In genomic region chr11:69134622-69134968, GRCm38 (mm10) we compare ENCODE assay signal across 8 mouse cellular contexts. TPM values are rescaled to one million over a fixed set of nuclear protein-coding genes. Genes with fewer than 3 reads are reported as not detected.
DNase-seq lines count a peak whose midpoint lies in the region; ATAC-seq and TF ChIP-seq lines count a peak whose summit lies in the region.

No protein-coding gene starts in this region.

- ATAC-seq in kidney, embryonic 16.5 days (ENCODE audit: low FRiP score, low TSS enrichment), result peak; percentile 41
- no peak for ATAC-seq in embryonic facial prominence, embryonic 15.5 days (ENCODE audit: insufficient number of reproducible peaks, low FRiP score, low TSS enrichment, low read depth)
- ATAC-seq in intestine, embryonic 14.5 days (replicated peaks; ENCODE audit: low FRiP score, low TSS enrichment, low read depth), result peak; percentile 50
- peak; percentile 38 for ATAC-seq in midbrain, postnatal 0 days (ENCODE audit: low FRiP score)

- no peak for TF ChIP-seq CTCF in midbrain, postnatal 0 days (IDR thresholded peaks at IDR 0.05)

- intact Hi-C loops in left cerebral cortex, postnatal 36 days (cut with DNase I), result no loop called here

- H3K27ac ChIP-seq in kidney, embryonic 16.5 days (ENCODE audit: low read length), result no peak overlapping the region
- peak overlapping the region; percentile 63 for H3K27ac ChIP-seq in embryonic facial prominence, embryonic 15.5 days (replicated peaks)
- no peak overlapping the region for H3K27ac ChIP-seq in intestine, embryonic 14.5 days (ENCODE audit: low read depth)
- no peak overlapping the region; the same call in 1 of the 2 replicates for H3K27ac ChIP-seq in midbrain, postnatal 0 days (ENCODE audit: low read depth, low read length)

- H3K4me3 ChIP-seq in kidney, embryonic 16.5 days (ENCODE audit: low read length), result peak overlapping the region; percentile 51
- H3K4me3 ChIP-seq in embryonic facial prominence, embryonic 15.5 days (replicated peaks), result peak overlapping the region; percentile 47
- H3K4me3 ChIP-seq in intestine, embryonic 14.5 days (ENCODE audit: low read depth, low read length), result peak overlapping the region; percentile 45
- peak overlapping the region; percentile 40 for H3K4me3 ChIP-seq in midbrain, postnatal 0 days (ENCODE audit: low read depth, low read length)

- H3K9me3 ChIP-seq in kidney, embryonic 16.5 days (ENCODE audit: low read length), result no peaks in the 10 kb centered on the region
- H3K9me3 ChIP-seq in embryonic facial prominence, embryonic 15.5 days (replicated peaks), result no peaks in the 10 kb centered on the region
- no peaks in the 10 kb centered on the region for H3K9me3 ChIP-seq in intestine, embryonic 14.5 days (ENCODE audit: control insufficient read depth, low read length)
- no peaks in the 10 kb centered on the region for H3K9me3 ChIP-seq in midbrain, postnatal 0 days (ENCODE audit: low read length)

- no peaks in the 10 kb centered on the region for H3K27me3 ChIP-seq in kidney, embryonic 16.5 days (ENCODE audit: insufficient read depth, low read length)
- no peaks in the 10 kb centered on the region for H3K27me3 ChIP-seq in embryonic facial prominence, embryonic 15.5 days
- H3K27me3 ChIP-seq in intestine, embryonic 14.5 days (replicated peaks; ENCODE audit: control insufficient read depth, insufficient read depth, low read length), result no peaks in the 10 kb centered on the region
- no peaks in the 10 kb centered on the region; the same call in 1 of the 2 replicates for H3K27me3 ChIP-seq in midbrain, postnatal 0 days (ENCODE audit: insufficient read depth, low read length)

- no peaks in the 10 kb centered on the region for H3K36me3 ChIP-seq in kidney, embryonic 16.5 days (ENCODE audit: insufficient read depth, low read length)
- no peaks in the 10 kb centered on the region for H3K36me3 ChIP-seq in embryonic facial prominence, embryonic 15.5 days
- H3K36me3 ChIP-seq in intestine, embryonic 14.5 days (ENCODE audit: control insufficient read depth, insufficient read depth, low read length), result no peaks in the 10 kb centered on the region
- H3K36me3 ChIP-seq in midbrain, postnatal 0 days (ENCODE audit: insufficient read depth, low read length), result no peaks in the 10 kb centered on the region

- H3K9ac ChIP-seq in kidney, embryonic 16.5 days (replicated peaks; ENCODE audit: low read length), result peak overlapping the region; percentile 57; the same call in 1 of the 2 replicates
- no peak overlapping the region for H3K9ac ChIP-seq in embryonic facial prominence, embryonic 15.5 days
- H3K9ac ChIP-seq in intestine, embryonic 14.5 days (ENCODE audit: low read length), result peak overlapping the region; percentile 37; the same call in 1 of the 2 replicates
- H3K9ac ChIP-seq in midbrain, postnatal 0 days (replicated peaks; ENCODE audit: low read length, poor library complexity, severe bottlenecking), result peak overlapping the region; percentile 51

- no peak for DNase-seq in kidney, adult 8-10 months
- no peak for DNase-seq in intestine, embryonic 14.5 days (ENCODE audit: low spot score)
- no peak for DNase-seq in midbrain, postnatal 0 days (ENCODE audit: low spot score)
- DNase-seq in right cerebral cortex, adult 2 months (ENCODE audit: low spot score in 2 of 2), result no peak
- DNase-seq in left cerebral cortex, postnatal 36 days (ENCODE audit: low spot score in 2 of 2), result no peak
- DNase-seq in retina, embryonic 14.5 days (ENCODE audit: low spot score), result no peak

- 29% methylated on average over 8 of the region's 8 CpGs for WGBS in kidney, embryonic 16.5 days
- 19% methylated on average over 8 of the region's 8 CpGs for WGBS in embryonic facial prominence, embryonic 15.5 days
- 25% methylated on average over 8 of the region's 8 CpGs for WGBS in intestine, embryonic 14.5 days
- 36% methylated on average over 8 of the region's 8 CpGs for WGBS in midbrain, postnatal 0 days

- peak overlapping the region; percentile 80 for H3K4me2 ChIP-seq in kidney, embryonic 16.5 days (replicated peaks; ENCODE audit: low read depth, low read length)
- H3K4me2 ChIP-seq in embryonic facial prominence, embryonic 15.5 days (replicated peaks), result peak overlapping the region; percentile 81
- H3K4me2 ChIP-seq in intestine, embryonic 14.5 days (ENCODE audit: low read length), result peak overlapping the region; percentile 82
- H3K4me2 ChIP-seq in midbrain, postnatal 0 days (ENCODE audit: low read depth, low read length, poor library complexity, severe bottlenecking), result peak overlapping the region; percentile 54

- H3K4me1 ChIP-seq in kidney, embryonic 16.5 days (ENCODE audit: insufficient read depth, low read length), result no peaks in the 10 kb centered on the region
- peaks cover 12% of the 10 kb centered on the region for H3K4me1 ChIP-seq in embryonic facial prominence, embryonic 15.5 days
- 0 out of 2 replicates have a peak, but pooled peaks cover 4% of the 10 kb centered on the region for H3K4me1 ChIP-seq in intestine, embryonic 14.5 days (replicated peaks; ENCODE audit: control insufficient read depth, insufficient read depth, low read length)
- H3K4me1 ChIP-seq in midbrain, postnatal 0 days (ENCODE audit: insufficient read depth, low read length), result peaks cover 5% of the 10 kb centered on the region; the same call in 1 of the 2 replicates

RNA-seq across cellular contexts. Expression of gene Aloxe3, which starts 8.9 kb away (rescaled TPM):
- polyA plus RNA-seq in kidney, embryonic 16.5 days (2015; fragmentation: Nextera tagmentation; extraction: Ambion mirVana), result 0.32 and 0.76 TPM in 2 replicates
- polyA plus RNA-seq in embryonic facial prominence, embryonic 15.5 days (2015; fragmentation: Nextera tagmentation; extraction: Ambion mirVana), result 7.6 and 8.9 TPM in 2 replicates
- 0.18 and 0.71 TPM in 2 replicates for polyA plus RNA-seq in intestine, embryonic 14.5 days (2014; fragmentation: Nextera tagmentation; extraction: Ambion mirVana)
- 16.3 and 19.4 TPM in 2 replicates for total RNA-seq in midbrain, postnatal 0 days (2014; rRNA removed)
- 17.8 and 21.4 TPM in 2 replicates for polyA plus RNA-seq in midbrain, postnatal 0 days (2015; fragmentation: Nextera tagmentation; extraction: Ambion mirVana)
- 1 to 10 TPM; 4.3 to 6.8 TPM for total RNA-seq in left cerebral cortex, postnatal 36 days (2021)

RNA-seq across cellular contexts. Expression of gene 9130213A22Rik, which starts 12.2 kb away (rescaled TPM):
- 0.33 and 0.42 TPM in 2 replicates for polyA plus RNA-seq in kidney, embryonic 16.5 days (2015; fragmentation: Nextera tagmentation; extraction: Ambion mirVana)
- 0.35 and 0.51 TPM in 2 replicates for polyA plus RNA-seq in embryonic facial prominence, embryonic 15.5 days (2015; fragmentation: Nextera tagmentation; extraction: Ambion mirVana)
- polyA plus RNA-seq in intestine, embryonic 14.5 days (2014; fragmentation: Nextera tagmentation; extraction: Ambion mirVana), result 0.19 and 0.30 TPM in 2 replicates
- 1.0 and 1.6 TPM in 2 replicates for total RNA-seq in midbrain, postnatal 0 days (2014; rRNA removed)
- polyA plus RNA-seq in midbrain, postnatal 0 days (2015; fragmentation: Nextera tagmentation; extraction: Ambion mirVana), result 1.2 and 1.4 TPM in 2 replicates
- total RNA-seq in left cerebral cortex, postnatal 36 days (2021), result under 1 TPM; 0.52 to 0.75 TPM

RNA-seq across cellular contexts. Expression of gene Hes7, which starts 14.4 kb away (rescaled TPM):
- polyA plus RNA-seq in kidney, embryonic 16.5 days (2015; fragmentation: Nextera tagmentation; extraction: Ambion mirVana), result 0.39 and 0.51 TPM in 2 replicates
- polyA plus RNA-seq in embryonic facial prominence, embryonic 15.5 days (2015; fragmentation: Nextera tagmentation; extraction: Ambion mirVana), result 0.55 and 0.64 TPM in 2 replicates
- polyA plus RNA-seq in intestine, embryonic 14.5 days (2014; fragmentation: Nextera tagmentation; extraction: Ambion mirVana), result 0.28 and 0.32 TPM in 2 replicates
- 1.2 and 2.1 TPM in 2 replicates for total RNA-seq in midbrain, postnatal 0 days (2014; rRNA removed)
- 1.7 and 2.0 TPM in 2 replicates for polyA plus RNA-seq in midbrain, postnatal 0 days (2015; fragmentation: Nextera tagmentation; extraction: Ambion mirVana)
- 1 to 10 TPM in 1 of 2 experiments, under 1 TPM in 1; 0.79 to 1.3 TPM for total RNA-seq in left cerebral cortex, postnatal 36 days (2021)

RNA-seq across cellular contexts. Expression of gene Alox12b, which starts 22.2 kb away (rescaled TPM):
- polyA plus RNA-seq in kidney, embryonic 16.5 days (2015; fragmentation: Nextera tagmentation; extraction: Ambion mirVana), result 0.30 and 0.41 TPM in 2 replicates
- 28.7 and 30.5 TPM in 2 replicates for polyA plus RNA-seq in embryonic facial prominence, embryonic 15.5 days (2015; fragmentation: Nextera tagmentation; extraction: Ambion mirVana)
- 0.12 and 0.28 TPM in 2 replicates for polyA plus RNA-seq in intestine, embryonic 14.5 days (2014; fragmentation: Nextera tagmentation; extraction: Ambion mirVana)
- total RNA-seq in midbrain, postnatal 0 days (2014; rRNA removed), result 1.0 and 1.5 TPM in 2 replicates
- 0.67 and 0.91 TPM in 2 replicates for polyA plus RNA-seq in midbrain, postnatal 0 days (2015; fragmentation: Nextera tagmentation; extraction: Ambion mirVana)
- 1 to 10 TPM; 6.0 to 6.1 TPM for total RNA-seq in left cerebral cortex, postnatal 36 days (2021)

RNA-seq across cellular contexts. Expression of gene Per1, which starts 39.6 kb away (rescaled TPM):
- 11.4 and 15.6 TPM in 2 replicates for polyA plus RNA-seq in kidney, embryonic 16.5 days (2015; fragmentation: Nextera tagmentation; extraction: Ambion mirVana)
- 29.6 and 34.4 TPM in 2 replicates for polyA plus RNA-seq in embryonic facial prominence, embryonic 15.5 days (2015; fragmentation: Nextera tagmentation; extraction: Ambion mirVana)
- 10.5 and 13.4 TPM in 2 replicates for polyA plus RNA-seq in intestine, embryonic 14.5 days (2014; fragmentation: Nextera tagmentation; extraction: Ambion mirVana)
- 28.5 and 47.1 TPM in 2 replicates for total RNA-seq in midbrain, postnatal 0 days (2014; rRNA removed)
- 11.8 and 15.4 TPM in 2 replicates for polyA plus RNA-seq in midbrain, postnatal 0 days (2015; fragmentation: Nextera tagmentation; extraction: Ambion mirVana)
- total RNA-seq in left cerebral cortex, postnatal 36 days (2021), result 100 to 1,000 TPM; 106 to 122 TPM
